Mouse (Mus musculus): ENCODE data around the gene Cacna2d1. TPM values are rescaled to one million over a fixed set of nuclear protein-coding genes. Genes with fewer than 3 reads are reported as not detected.

The Cacna2d1 gene
- polyA plus RNA-seq, 1 experiment: 25.7 TPM

GRCm38 (mm10) chr5:16221960-16222359 is 287.5 kb downstream of the Cacna2d1 start:
- Histone ChIP-seq H3K4me1 (ENCODE audit: control insufficient read depth, insufficient read depth, low read length) (no peaks in the 10 kb centered on the region), H3K27me3 (ENCODE audit: control insufficient read depth, insufficient read depth, low read length) (no peaks in the 10 kb centered on the region), H3K4me3 (replicated peaks; ENCODE audit: insufficient read depth, low read depth, low read length) (no peak overlapping the region), H3K27ac (ENCODE audit: insufficient read depth, low read length) (no peak overlapping the region)
- 63% methylated on average over 4 of the region's 4 CpGs for WGBS
- no peak for TF ChIP-seq CTCF (IDR thresholded peaks at IDR 0.05; ENCODE audit: borderline replicate concordance, insufficient read depth, low read depth, low read length)
- no peak for TF ChIP-seq POLR2A (IDR thresholded peaks at IDR 0.05; ENCODE audit: borderline replicate concordance, insufficient read depth, low read length)
- DNase-seq: no peak

- Histone ChIP-seq H3K27me3 (ENCODE audit: control insufficient read depth, insufficient read depth, low read length) (no peaks in the 10 kb centered on the region), H3K27ac (ENCODE audit: insufficient read depth, low read length) (no peak overlapping the region), H3K4me3 (replicated peaks; ENCODE audit: insufficient read depth, low read depth, low read length) (no peak overlapping the region), H3K4me1 (ENCODE audit: control insufficient read depth, insufficient read depth, low read length) (no peaks in the 10 kb centered on the region; the same call in 1 of the 2 replicates)
- TF ChIP-seq CTCF (IDR thresholded peaks at IDR 0.05; ENCODE audit: borderline replicate concordance, insufficient read depth, low read depth, low read length) (no peak), POLR2A (IDR thresholded peaks at IDR 0.05; ENCODE audit: borderline replicate concordance, insufficient read depth, low read length) (no peak)
- 25% methylated on average over 2 of the region's 2 CpGs for whole genome bisulfite sequencing
- DNase-seq: no peak
Measured at GRCm38 (mm10) chr5:16225359-16225758, 290.9 kb downstream of the Cacna2d1 start.

GRCm38 (mm10) chr5:16229384-16229783 is 294.9 kb downstream of the Cacna2d1 start:
- no peaks in the 10 kb centered on the region for H3K27me3 ChIP-seq (ENCODE audit: control insufficient read depth, insufficient read depth, low read length)
- H3K4me3 ChIP-seq (replicated peaks; ENCODE audit: insufficient read depth, low read depth, low read length): no peak overlapping the region
- WGBS: 60% methylated on average over 3 of the region's 3 CpGs
- H3K27ac ChIP-seq (ENCODE audit: insufficient read depth, low read length): no peak overlapping the region
- no peaks in the 10 kb centered on the region; the same call in 1 of the 2 replicates for H3K4me1 ChIP-seq (ENCODE audit: control insufficient read depth, insufficient read depth, low read length)
- TF ChIP-seq CTCF (IDR thresholded peaks at IDR 0.05; ENCODE audit: borderline replicate concordance, insufficient read depth, low read depth, low read length): no peak
- TF ChIP-seq POLR2A (IDR thresholded peaks at IDR 0.05; ENCODE audit: borderline replicate concordance, insufficient read depth, low read length): no peak
- no peak for DNase-seq

- Histone ChIP-seq H3K27ac (ENCODE audit: insufficient read depth, low read length) (no peak overlapping the region), H3K27me3 (ENCODE audit: control insufficient read depth, insufficient read depth, low read length) (no peaks in the 10 kb centered on the region), H3K4me1 (ENCODE audit: control insufficient read depth, insufficient read depth, low read length) (peaks cover 3% of the 10 kb centered on the region), H3K4me3 (replicated peaks; ENCODE audit: insufficient read depth, low read depth, low read length) (no peak overlapping the region)
- TF ChIP-seq CTCF (IDR thresholded peaks at IDR 0.05; ENCODE audit: borderline replicate concordance, insufficient read depth, low read depth, low read length): no peak
- no peak for TF ChIP-seq POLR2A (IDR thresholded peaks at IDR 0.05; ENCODE audit: borderline replicate concordance, insufficient read depth, low read length)
- 97% methylated on average over 9 of the region's 9 CpGs for WGBS
- no peak for DNase-seq
Measured at GRCm38 (mm10) chr5:16231477-16231876, 297.0 kb downstream of the Cacna2d1 start.

- Histone ChIP-seq H3K27ac (ENCODE audit: insufficient read depth, low read length) (no peak overlapping the region), H3K27me3 (ENCODE audit: control insufficient read depth, insufficient read depth, low read length) (no peaks in the 10 kb centered on the region), H3K4me3 (replicated peaks; ENCODE audit: insufficient read depth, low read depth, low read length) (no peak overlapping the region), H3K4me1 (ENCODE audit: control insufficient read depth, insufficient read depth, low read length) (peaks cover 3% of the 10 kb centered on the region; the same call in 1 of the 2 replicates)
- TF ChIP-seq POLR2A (IDR thresholded peaks at IDR 0.05; ENCODE audit: borderline replicate concordance, insufficient read depth, low read length) (no peak), CTCF (IDR thresholded peaks at IDR 0.05; ENCODE audit: borderline replicate concordance, insufficient read depth, low read depth, low read length) (no peak)
- DNase-seq: peak in 1 of 2 experiments; percentile 14
- 31% methylated on average over 6 of the region's 6 CpGs for WGBS
Measured at GRCm38 (mm10) chr5:16234891-16235290, 300.4 kb downstream of the Cacna2d1 start.

- no peak for TF ChIP-seq POLR2A (IDR thresholded peaks at IDR 0.05; ENCODE audit: borderline replicate concordance, insufficient read depth, low read length)
- no peak for TF ChIP-seq CTCF (IDR thresholded peaks at IDR 0.05; ENCODE audit: borderline replicate concordance, insufficient read depth, low read depth, low read length)
- WGBS: 88% methylated on average over 2 of the region's 2 CpGs
- Histone ChIP-seq H3K4me3 (replicated peaks; ENCODE audit: insufficient read depth, low read depth, low read length) (no peak overlapping the region), H3K4me1 (ENCODE audit: control insufficient read depth, insufficient read depth, low read length) (peaks cover 3% of the 10 kb centered on the region; the same call in 1 of the 2 replicates), H3K27ac (ENCODE audit: insufficient read depth, low read length) (no peak overlapping the region), H3K27me3 (ENCODE audit: control insufficient read depth, insufficient read depth, low read length) (no peaks in the 10 kb centered on the region)
- DNase-seq: no peak
Measured at GRCm38 (mm10) chr5:16235864-16236263, 301.4 kb downstream of the Cacna2d1 start.

- Histone ChIP-seq H3K27me3 (ENCODE audit: control insufficient read depth, insufficient read depth, low read length) (no peaks in the 10 kb centered on the region), H3K4me1 (ENCODE audit: control insufficient read depth, insufficient read depth, low read length) (peaks cover 3% of the 10 kb centered on the region; the same call in 1 of the 2 replicates), H3K4me3 (replicated peaks; ENCODE audit: insufficient read depth, low read depth, low read length) (no peak overlapping the region), H3K27ac (ENCODE audit: insufficient read depth, low read length) (no peak overlapping the region)
- no peak for DNase-seq
- 65% methylated on average over 4 of the region's 4 CpGs for WGBS
- TF ChIP-seq POLR2A (IDR thresholded peaks at IDR 0.05; ENCODE audit: borderline replicate concordance, insufficient read depth, low read length) (no peak), CTCF (IDR thresholded peaks at IDR 0.05; ENCODE audit: borderline replicate concordance, insufficient read depth, low read depth, low read length) (no peak)
Measured at GRCm38 (mm10) chr5:16236608-16237007, 302.1 kb downstream of the Cacna2d1 start.

GRCm38 (mm10) chr5:16237972-16238371 is 303.5 kb downstream of the Cacna2d1 start:
- Histone ChIP-seq H3K4me3 (replicated peaks; ENCODE audit: insufficient read depth, low read depth, low read length) (no peak overlapping the region), H3K4me1 (ENCODE audit: control insufficient read depth, insufficient read depth, low read length) (peaks cover 3% of the 10 kb centered on the region; the same call in 1 of the 2 replicates), H3K27ac (ENCODE audit: insufficient read depth, low read length) (no peak overlapping the region), H3K27me3 (ENCODE audit: control insufficient read depth, insufficient read depth, low read length) (no peaks in the 10 kb centered on the region)
- DNase-seq: no peak
- 31% methylated on average over 5 of the region's 5 CpGs for WGBS
- no peak for TF ChIP-seq CTCF (IDR thresholded peaks at IDR 0.05; ENCODE audit: borderline replicate concordance, insufficient read depth, low read depth, low read length)
- no peak for TF ChIP-seq POLR2A (IDR thresholded peaks at IDR 0.05; ENCODE audit: borderline replicate concordance, insufficient read depth, low read length)
